Mouse (Mus musculus) megakaryocyte, embryonic 14.5 days (primary cell): ENCODE measurements at regions not wholly inside any gene's neighbourhood (a gene's known extent, or its start where the extent isn't known, plus 50 kb on each side); places are given as distances from the start of the nearest gene placed in this dataset.

Experiments used
- H3K27me3 ChIP-seq: replicated peaks from 2 replicates; pipeline ENCODE3; 2012; ENCODE audit warnings: inconsistent platforms
- H3K36me3 ChIP-seq: replicated peaks from 2 replicates; pipeline ENCODE3; 2012; ENCODE audit warnings: low read length, inconsistent platforms, mixed read lengths
- H3K4me1 ChIP-seq: 2 replicates; pipeline ENCODE4 v1.6.1; 2012; ENCODE audit warnings: inconsistent platforms
- H3K4me3 ChIP-seq: replicated peaks from 2 replicates; pipeline ENCODE3; 2012; ENCODE audit warnings: moderate library complexity, mild to moderate bottlenecking, inconsistent platforms
- H3K9me3 ChIP-seq: 2 replicates; pipeline ENCODE4 v1.6.1; 2012; ENCODE audit warnings: inconsistent platforms
- FLI1 ChIP-seq: IDR thresholded peaks from 2 replicates; pipeline ENCODE4 v1.6.1; 2012; ENCODE audit warnings: low read length, inconsistent platforms, mixed read lengths
- GATA1 ChIP-seq: IDR thresholded peaks from 3 replicates; pipeline ENCODE4 v1.6.1; 2012; ENCODE audit warnings: mixed read lengths, low read length, inconsistent platforms, borderline replicate concordance

DNA sequence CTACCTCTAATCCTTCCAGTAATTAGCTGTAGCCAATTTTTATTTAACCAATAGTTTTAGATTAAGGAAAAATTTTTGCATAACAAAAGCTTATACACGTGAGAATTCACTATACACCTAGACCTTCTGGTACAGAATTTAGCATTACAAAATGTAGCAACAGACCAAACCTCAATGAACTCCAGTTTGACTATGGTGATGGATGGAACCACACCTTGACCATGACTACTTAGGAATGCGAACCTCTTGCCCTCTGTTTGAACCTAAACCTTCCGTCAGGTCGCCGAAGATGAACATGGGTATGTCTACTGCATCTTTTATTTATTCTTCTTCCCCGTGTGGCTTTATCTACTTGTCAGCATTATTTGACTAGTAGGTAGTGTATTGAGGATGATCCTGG is 105.9 kb upstream of the Arl4c start:
- H3K4me3 ChIP-seq, result no peak overlapping the region
- H3K4me1 ChIP-seq, result no peaks in the 10 kb centered on the region
- H3K9me3 ChIP-seq, result peaks cover 35% of the 10 kb centered on the region
- H3K27me3 ChIP-seq, result no peaks in the 10 kb centered on the region
- no peaks in the 10 kb centered on the region for H3K36me3 ChIP-seq
- TF ChIP-seq GATA1 (no peak), FLI1 (no peak)

DNA sequence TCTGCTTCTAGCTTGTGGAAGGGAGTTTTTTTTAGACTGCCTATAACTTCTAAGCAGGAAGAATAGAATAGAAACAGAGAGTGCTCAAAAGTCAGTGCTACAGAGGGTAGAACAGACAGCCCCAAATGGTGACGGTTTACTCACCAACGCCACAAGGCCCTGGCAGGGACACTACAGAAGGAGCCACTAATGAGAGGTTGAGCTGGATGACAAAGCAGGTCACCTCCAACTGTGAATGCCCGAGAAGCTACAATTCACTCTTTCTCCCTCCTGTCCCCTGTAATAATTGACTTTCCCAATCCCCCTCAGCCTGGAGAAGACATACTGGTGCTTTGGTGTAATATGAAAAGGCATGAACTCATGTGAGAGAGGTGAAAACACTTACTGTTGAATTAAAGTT is 106.5 kb upstream of the Arl4c start:
- H3K9me3 ChIP-seq, result peaks cover 29% of the 10 kb centered on the region
- no peaks in the 10 kb centered on the region for H3K27me3 ChIP-seq
- no peaks in the 10 kb centered on the region for H3K36me3 ChIP-seq
- no peak overlapping the region for H3K4me3 ChIP-seq
- no peak for TF ChIP-seq FLI1
- TF ChIP-seq GATA1, result no peak
- no peaks in the 10 kb centered on the region for H3K4me1 ChIP-seq

DNA sequence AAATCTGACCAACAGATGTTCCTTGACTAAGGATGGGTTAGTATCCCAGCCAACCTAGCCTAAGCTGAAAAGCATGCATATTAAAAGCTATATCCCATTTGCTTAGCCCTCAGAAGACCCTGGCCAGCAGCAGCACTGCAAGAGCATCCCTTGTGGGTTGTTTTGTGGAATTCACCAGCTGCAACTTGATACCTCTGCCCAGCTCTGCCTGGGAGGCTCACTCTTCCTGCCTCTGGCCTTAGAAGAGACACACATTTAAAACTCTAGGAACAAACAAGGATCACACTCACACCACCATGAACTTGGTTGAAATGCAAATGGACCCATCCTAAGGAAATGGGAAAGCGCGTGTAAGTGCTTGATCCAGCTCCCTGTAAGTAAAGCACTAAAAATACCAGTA is 107.7 kb upstream of the Arl4c start:
- no peaks in the 10 kb centered on the region for H3K36me3 ChIP-seq

DNA sequence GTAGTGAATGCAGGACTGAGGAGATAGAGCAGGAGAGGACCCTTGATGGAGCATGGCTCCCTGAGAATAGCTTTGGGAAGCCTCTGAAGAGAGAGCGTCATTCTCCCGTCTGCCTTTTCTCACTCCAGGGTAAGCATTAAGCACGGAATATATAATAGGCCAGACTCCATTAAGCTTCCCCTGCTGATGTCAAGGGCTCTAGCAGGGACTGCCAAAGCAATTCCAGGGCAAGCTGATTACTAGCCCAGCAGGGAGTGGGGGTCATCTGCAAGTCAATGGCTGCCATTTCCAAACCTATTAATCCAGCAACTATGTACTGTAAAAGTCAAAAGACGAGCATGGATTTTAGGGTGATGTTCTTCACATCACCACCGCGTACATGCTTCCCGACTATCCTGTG is 111.2 kb upstream of the Arl4c start:
- no peaks in the 10 kb centered on the region for H3K9me3 ChIP-seq
- TF ChIP-seq FLI1, result no peak
- TF ChIP-seq GATA1, result no peak
- no peak overlapping the region for H3K4me3 ChIP-seq
- H3K4me1 ChIP-seq, result no peaks in the 10 kb centered on the region
- H3K27me3 ChIP-seq, result no peaks in the 10 kb centered on the region
- H3K36me3 ChIP-seq, result no peaks in the 10 kb centered on the region

More for the DNA sequence above, 107.7 kb upstream of the Arl4c start:
- Histone ChIP-seq H3K9me3 (peaks cover 18% of the 10 kb centered on the region), H3K4me3 (no peak overlapping the region), H3K27me3 (no peaks in the 10 kb centered on the region), H3K4me1 (no peaks in the 10 kb centered on the region)
- TF ChIP-seq FLI1 (no peak), GATA1 (no peak)

DNA sequence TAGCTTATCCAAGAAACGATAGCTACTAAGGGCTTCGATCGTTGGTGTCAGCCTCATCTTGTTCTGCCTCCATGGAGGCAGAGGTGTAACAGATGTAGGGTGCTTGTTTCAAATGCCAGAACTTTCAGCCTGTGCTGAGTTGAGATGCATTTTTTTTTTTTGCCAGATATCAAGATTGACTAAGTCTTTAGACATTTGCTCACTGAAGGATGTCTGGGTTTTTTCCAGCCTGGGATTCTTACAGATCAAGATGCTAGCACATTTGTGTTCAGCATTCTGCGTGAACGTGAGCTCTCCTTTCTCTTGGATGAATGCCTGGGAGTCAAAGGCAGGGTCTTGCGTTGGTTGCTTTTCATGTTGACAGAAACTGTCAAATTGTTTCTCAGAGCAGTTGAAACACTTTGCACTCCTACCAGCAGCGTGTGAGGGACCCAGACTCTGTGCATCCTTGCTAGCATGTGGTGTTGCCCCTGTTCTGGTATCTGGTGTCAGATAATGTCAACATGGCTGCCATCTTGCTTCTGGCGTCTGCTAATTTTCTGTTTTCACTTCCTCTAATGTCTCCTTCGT is 114.4 kb upstream of the Arl4c start:
- TF ChIP-seq FLI1 (no peak), GATA1 (no peak)
- no peaks in the 10 kb centered on the region for H3K4me1 ChIP-seq
- no peaks in the 10 kb centered on the region for H3K27me3 ChIP-seq
- H3K9me3 ChIP-seq, result no peaks in the 10 kb centered on the region
- H3K36me3 ChIP-seq, result no peaks in the 10 kb centered on the region
- H3K4me3 ChIP-seq, result no peak overlapping the region

DNA sequence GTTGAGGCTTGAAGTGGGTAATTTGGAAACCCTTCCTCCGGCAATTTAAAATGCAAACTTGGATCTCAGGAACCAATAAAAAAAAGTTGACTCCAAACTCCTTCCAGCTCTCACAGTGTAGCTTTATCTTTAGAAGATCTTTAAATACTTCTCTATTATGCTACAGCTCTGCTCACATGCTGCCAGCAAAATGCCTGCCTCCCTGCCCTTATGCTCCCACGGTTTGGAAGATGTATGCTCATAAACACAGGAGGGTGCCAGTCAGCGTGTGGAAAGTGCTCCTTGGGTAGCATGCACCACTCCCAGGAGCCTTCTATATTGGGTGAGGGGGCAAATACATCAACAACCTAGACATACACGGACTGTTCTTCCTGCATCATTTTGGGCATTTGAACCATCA is 123.2 kb upstream of the Arl4c start:
- Histone ChIP-seq H3K4me1 (no peaks in the 10 kb centered on the region), H3K4me3 (no peak overlapping the region), H3K27me3 (no peaks in the 10 kb centered on the region), H3K36me3 (no peaks in the 10 kb centered on the region), H3K9me3 (peaks cover 3% of the 10 kb centered on the region; the same call in 1 of the 2 replicates)
- TF ChIP-seq GATA1, result no peak

DNA sequence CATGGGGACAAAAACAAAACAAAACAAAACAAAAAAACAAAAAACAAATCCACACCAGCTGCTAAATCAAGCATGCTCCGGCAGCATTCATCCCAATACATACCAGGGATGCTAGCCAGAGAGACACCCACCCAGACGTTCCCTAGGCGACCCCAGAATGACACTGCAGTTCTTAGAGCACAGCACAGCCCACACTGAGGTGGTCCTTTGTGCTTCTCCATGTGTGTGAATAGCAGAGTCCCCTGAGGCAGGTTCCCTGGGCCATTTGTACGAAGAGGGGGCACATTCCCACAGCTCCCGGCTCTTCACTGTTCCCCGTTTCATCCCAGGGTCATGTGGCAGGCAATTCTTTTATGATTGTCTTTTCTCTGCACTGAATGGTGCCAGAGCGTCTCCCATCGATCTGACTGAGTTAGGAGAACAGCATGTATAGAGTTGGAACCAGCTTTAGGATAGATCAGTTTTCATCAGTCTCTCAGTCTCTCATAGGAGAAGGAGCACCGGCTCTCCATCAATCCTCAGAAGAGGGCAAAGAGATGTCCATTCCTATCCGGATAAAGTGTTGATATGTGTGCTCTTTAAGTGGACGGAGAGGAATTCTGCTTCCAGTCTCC is 136.7 kb upstream of the Arl4c start:
- peaks cover 5% of the 10 kb centered on the region for H3K9me3 ChIP-seq
- no peaks in the 10 kb centered on the region for H3K4me1 ChIP-seq
- H3K4me3 ChIP-seq, result no peak overlapping the region
- TF ChIP-seq FLI1 (no peak), GATA1 (no peak)
- no peaks in the 10 kb centered on the region for H3K27me3 ChIP-seq
- no peaks in the 10 kb centered on the region for H3K36me3 ChIP-seq

DNA sequence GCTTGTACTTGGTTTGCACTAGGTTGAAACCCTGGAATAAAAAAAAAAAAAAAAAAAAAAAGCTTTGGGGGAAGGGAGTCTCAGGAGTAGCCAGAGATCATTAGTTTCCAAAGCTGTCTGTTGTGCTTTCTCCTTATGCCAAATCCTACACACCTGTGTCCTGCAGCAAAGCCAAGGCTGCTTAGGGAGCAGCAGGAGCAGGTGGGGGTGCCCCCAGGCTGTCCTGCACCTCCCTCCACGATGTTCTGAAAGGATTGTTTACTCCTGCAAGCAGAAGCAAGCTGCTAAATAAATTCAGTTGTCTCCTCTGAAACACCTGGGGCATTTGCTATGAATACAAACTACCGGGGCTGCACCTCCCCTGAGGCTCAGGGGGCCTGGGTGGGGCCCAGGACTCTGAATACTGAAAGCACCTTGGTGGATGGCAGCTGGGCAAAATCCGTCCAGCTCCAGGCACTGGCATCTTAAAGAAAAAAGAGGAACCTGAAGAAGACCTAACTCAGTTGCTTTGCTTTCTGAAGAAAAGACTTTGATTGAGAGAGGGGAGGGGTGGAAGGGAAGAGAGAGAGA is 137.5 kb upstream of the Arl4c start:
- TF ChIP-seq FLI1, result no peak
- peaks cover 10% of the 10 kb centered on the region for H3K9me3 ChIP-seq
- no peaks in the 10 kb centered on the region for H3K27me3 ChIP-seq
- no peak overlapping the region for H3K4me3 ChIP-seq
- no peaks in the 10 kb centered on the region for H3K4me1 ChIP-seq
- no peaks in the 10 kb centered on the region for H3K36me3 ChIP-seq

DNA sequence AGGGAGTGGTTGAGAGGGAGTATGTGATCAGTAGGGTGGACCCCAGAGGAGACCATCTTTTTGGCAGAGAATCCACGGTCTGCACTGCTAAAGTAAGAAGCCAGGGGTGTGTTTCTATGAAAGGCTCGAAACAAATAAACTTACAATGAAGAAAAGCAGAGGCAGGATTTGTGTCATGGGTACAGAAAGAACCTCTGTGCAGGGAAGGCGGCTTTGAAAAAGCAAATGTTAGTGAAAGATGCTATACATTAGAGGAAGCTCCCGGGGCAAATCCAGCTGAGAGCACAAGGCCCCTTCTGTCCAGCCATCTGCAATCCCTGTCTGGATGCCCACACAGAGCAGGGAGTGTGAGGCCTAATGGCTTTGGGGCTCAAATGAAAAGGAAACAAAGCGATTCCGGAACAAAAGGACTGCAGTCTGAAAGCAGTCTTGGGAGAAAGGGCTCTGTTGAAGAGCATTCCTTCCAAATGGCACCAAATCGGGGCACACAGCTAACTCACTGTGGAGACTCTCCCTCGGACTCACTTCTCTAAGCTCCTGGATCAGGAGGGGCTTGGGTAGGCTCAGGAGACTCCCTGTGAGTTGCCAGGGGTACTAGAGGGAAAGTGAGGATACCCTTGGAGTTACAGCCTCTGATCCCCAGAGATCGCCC is 138.1 kb upstream of the Arl4c start:
- Histone ChIP-seq H3K36me3 (no peaks in the 10 kb centered on the region), H3K4me3 (no peak overlapping the region), H3K27me3 (no peaks in the 10 kb centered on the region), H3K4me1 (no peaks in the 10 kb centered on the region), H3K9me3 (peaks cover 10% of the 10 kb centered on the region)
- TF ChIP-seq GATA1 (no peak), FLI1 (no peak)

DNA sequence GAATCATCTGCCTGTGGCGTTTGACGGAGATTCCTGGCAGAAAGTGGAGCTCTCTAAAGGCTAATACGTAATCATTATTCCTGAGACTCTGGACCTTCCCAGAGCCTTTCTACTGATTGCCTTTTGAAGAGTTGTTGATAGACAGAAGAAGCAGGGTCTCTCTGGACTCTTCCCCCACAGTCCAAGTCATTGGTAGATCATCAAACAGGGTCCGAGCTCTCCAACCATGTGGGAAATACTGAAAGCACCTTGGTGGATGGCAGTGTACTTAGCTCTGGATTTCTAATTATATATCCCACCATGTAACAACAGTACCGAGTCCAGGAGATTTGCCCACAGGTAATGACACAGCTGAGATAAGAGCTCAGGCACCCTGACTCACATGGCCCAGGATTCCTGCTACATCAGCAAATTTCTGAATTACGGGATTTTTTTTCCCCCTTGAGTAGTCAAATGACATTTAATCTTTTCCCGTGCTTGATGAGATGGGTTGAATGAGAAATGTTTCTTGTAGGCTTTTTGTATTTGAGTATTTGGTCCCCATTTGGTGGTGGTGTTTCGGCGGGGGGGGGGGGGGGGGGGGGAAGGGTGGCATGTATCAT is 139.1 kb upstream of the Arl4c start:
- TF ChIP-seq GATA1 (no peak), FLI1 (no peak)
- Histone ChIP-seq H3K36me3 (no peaks in the 10 kb centered on the region), H3K4me3 (no peak overlapping the region), H3K4me1 (no peaks in the 10 kb centered on the region), H3K27me3 (no peaks in the 10 kb centered on the region), H3K9me3 (peaks cover 10% of the 10 kb centered on the region)
